9 mouse cellular contexts compared by ENCODE assay signal in genomic region chr6:135150311-135150710, GRCm38 (mm10). TPM values are rescaled to one million over a fixed set of nuclear protein-coding genes. Genes with fewer than 3 reads are reported as not detected.
A peak's percentile ranks its signal among the peaks of the same experiment; 100 is the strongest.
DNase-seq lines count a peak whose midpoint lies in the region; ATAC-seq lines count a peak whose summit lies in the region.
"Had no signal": no experiment of that assay in that cellular context is flagged by ENCODE, and none has a peak within 500 bp of the region (broad histone marks: within the 10 kb centered on the region; RNA-seq: fewer than 3 reads in every experiment).

No protein-coding gene starts in this region.

- H3K27ac ChIP-seq in forebrain, embryonic 10.5 days = no peak overlapping the region
- no peak overlapping the region for H3K27ac ChIP-seq in forebrain, embryonic 15.5 days (replicated peaks)
- H3K27ac ChIP-seq: neural tube, embryonic 13.5 days had no signal

- 0 out of 2 replicates have a peak, but pooled peaks cover 3% of the 10 kb centered on the region for H3K9me3 ChIP-seq in forebrain, embryonic 10.5 days
- no peaks in the 10 kb centered on the region for H3K9me3 ChIP-seq in forebrain, embryonic 15.5 days
- H3K9me3 ChIP-seq: neural tube, embryonic 13.5 days had no signal

- peaks cover 4% of the 10 kb centered on the region; the same call in 1 of the 2 replicates for H3K4me1 ChIP-seq in forebrain, embryonic 10.5 days
- no peaks in the 10 kb centered on the region for H3K4me1 ChIP-seq in forebrain, embryonic 15.5 days
- H3K4me1 ChIP-seq: neural tube, embryonic 13.5 days had no signal

- H3K9ac ChIP-seq in forebrain, embryonic 15.5 days (replicated peaks) = no peak overlapping the region
- H3K9ac ChIP-seq: neural tube, embryonic 13.5 days had no signal

- 0 out of 2 replicates have a peak, but pooled peaks cover 8% of the 10 kb centered on the region for H3K27me3 ChIP-seq in forebrain, embryonic 10.5 days (ENCODE audit: poor library complexity, severe bottlenecking)
- no peaks in the 10 kb centered on the region for H3K27me3 ChIP-seq in forebrain, embryonic 15.5 days
- H3K27me3 ChIP-seq: neural tube, embryonic 13.5 days had no signal

- H3K36me3 ChIP-seq in forebrain, embryonic 10.5 days (replicated peaks) = no peaks in the 10 kb centered on the region
- H3K36me3 ChIP-seq in forebrain, embryonic 15.5 days = no peaks in the 10 kb centered on the region
- H3K36me3 ChIP-seq: neural tube, embryonic 13.5 days had no signal

- H3K4me2 ChIP-seq in forebrain, embryonic 15.5 days (replicated peaks) = no peak overlapping the region
- H3K4me2 ChIP-seq: neural tube, embryonic 13.5 days had no signal

- WGBS in forebrain, embryonic 10.5 days = 34% methylated on average over 5 of the region's 5 CpGs
- WGBS in forebrain, embryonic 15.5 days = 28% methylated on average over 5 of the region's 5 CpGs

- DNase-seq in forebrain, embryonic 10.5 days (ENCODE audit: extremely low spot score, low spot score) = peak; percentile 38
- peak; percentile 13 for DNase-seq in ovary, postnatal 14 days (ENCODE audit: low spot score)
- no peak for DNase-seq in ovary, adult 18-20 months (ENCODE audit: low spot score)
- peak; percentile 30 for DNase-seq in fibroblast of lung, adult 2 months (ENCODE audit: low read depth)
- DNase-seq in lung, postnatal 10 days = peak; percentile 47
- no peak for DNase-seq in adrenal gland, adult 8-10 months

- no peak overlapping the region for H3K4me3 ChIP-seq in forebrain, embryonic 10.5 days
- H3K4me3 ChIP-seq in forebrain, embryonic 15.5 days = no peak overlapping the region
- H3K4me3 ChIP-seq: neural tube, embryonic 13.5 days had no signal

- ATAC-seq in forebrain, embryonic 15.5 days (replicated peaks) = no peak
- no peak for ATAC-seq in activated CD4-positive, CD25-positive, alpha-beta regulatory T cell, adult 4 months

RNA-seq across cellular contexts. Expression of gene Gprc5d, which starts 32.2 kb away (rescaled TPM):
- polyA plus RNA-seq in forebrain, embryonic 10.5 days (2016; fragmentation: Nextera tagmentation; extraction: Ambion mirVana) = 0.11 TPM in 1 of 2 replicates, not detected in the other
- polyA plus RNA-seq in forebrain, embryonic 15.5 days (2015; fragmentation: Nextera tagmentation; extraction: Ambion mirVana) = not detected in 2 replicates
- polyA plus RNA-seq in activated CD4-positive, CD25-positive, alpha-beta regulatory T cell, adult 4 months (2017; shearing (Covaris generic)) = not detected
- not detected for total RNA-seq in adrenal gland, adult 8-10 months (2022)
- polyA plus RNA-seq: neural tube, embryonic 13.5 days had no signal

RNA-seq across cellular contexts. Expression of gene Fam234b, which starts 47.5 kb away (rescaled TPM):
- polyA plus RNA-seq in forebrain, embryonic 10.5 days (2016; fragmentation: Nextera tagmentation; extraction: Ambion mirVana) = 23.3 and 25.4 TPM in 2 replicates
- polyA plus RNA-seq in forebrain, embryonic 15.5 days (2015; fragmentation: Nextera tagmentation; extraction: Ambion mirVana) = 83.1 and 86.7 TPM in 2 replicates
- polyA plus RNA-seq in activated CD4-positive, CD25-positive, alpha-beta regulatory T cell, adult 4 months (2017; shearing (Covaris generic)) = 10 to 100 TPM; 23.6 to 23.8 TPM
- 10 to 100 TPM; 26.3 to 39.8 (median 36.7) TPM for total RNA-seq in adrenal gland, adult 8-10 months (2022)

RNA-seq across cellular contexts. Expression of gene Hebp1, which starts 47.5 kb away (rescaled TPM):
- 3.5 and 7.6 TPM in 2 replicates for polyA plus RNA-seq in forebrain, embryonic 10.5 days (2016; fragmentation: Nextera tagmentation; extraction: Ambion mirVana)
- polyA plus RNA-seq in forebrain, embryonic 15.5 days (2015; fragmentation: Nextera tagmentation; extraction: Ambion mirVana) = 2.6 and 2.8 TPM in 2 replicates
- polyA plus RNA-seq in activated CD4-positive, CD25-positive, alpha-beta regulatory T cell, adult 4 months (2017; shearing (Covaris generic)) = 1 to 10 TPM in 1 of 2 experiments, under 1 TPM in 1; 0.42 to 2.4 TPM
- total RNA-seq in adrenal gland, adult 8-10 months (2022) = 10 to 100 TPM; 13.4 to 37.5 (median 24.8) TPM

Comparison
In these comparisons a context has a peak if more than half of its experiments do, and no peak if none do; other contexts are left out.
1. DNase-seq: peak in forebrain, embryonic 10.5 days (single experiment), ovary, postnatal 14 days (single experiment), fibroblast of lung, adult 2 months (single experiment) and lung, postnatal 10 days (single experiment); none in ovary, adult 18-20 months (single experiment) and adrenal gland, adult 8-10 months (single experiment).